Mouse (Mus musculus): ENCODE data around the gene Adamtsl4. TPM values are rescaled to one million over a fixed set of nuclear protein-coding genes. Genes with fewer than 3 reads are reported as not detected.

The Adamtsl4 gene
- polyA plus RNA-seq, 1 experiment: 5.2 TPM

GRCm38 (mm10) chr3:95730431-95730830, 42.7 kb upstream of the Adamtsl4 start:
- no peak overlapping the region for H3K27ac ChIP-seq (ENCODE audit: insufficient read depth, low read depth, low read length)
- no peaks in the 10 kb centered on the region for H3K27me3 ChIP-seq (replicated peaks; ENCODE audit: control insufficient read depth, insufficient read depth, low read length)
- no peaks in the 10 kb centered on the region for H3K36me3 ChIP-seq (ENCODE audit: control insufficient read depth, insufficient read depth, low read length)
- H3K4me3 ChIP-seq (ENCODE audit: insufficient read depth, low read depth, low read length): no peak overlapping the region
- H3K4me1 ChIP-seq (ENCODE audit: control insufficient read depth, insufficient read depth, low read length): 0 out of 2 replicates have a peak, but pooled peaks cover 4% of the 10 kb centered on the region
- DNase-seq: no peak
- WGBS: 88% methylated on average over 7 of the region's 7 CpGs
- TF ChIP-seq CTCF (conservative IDR thresholded peaks at IDR 0.05; ENCODE audit: insufficient read depth, insufficient read length, low read depth, low read length): no peak
- no peak for TF ChIP-seq POLR2A (IDR thresholded peaks at IDR 0.05; ENCODE audit: low read depth, low read length)

- Histone ChIP-seq H3K4me1 (ENCODE audit: control insufficient read depth, insufficient read depth, low read length) (0 out of 2 replicates have a peak, but pooled peaks cover 4% of the 10 kb centered on the region), H3K36me3 (ENCODE audit: control insufficient read depth, insufficient read depth, low read length) (no peaks in the 10 kb centered on the region), H3K4me3 (ENCODE audit: insufficient read depth, low read depth, low read length) (no peak overlapping the region), H3K27me3 (replicated peaks; ENCODE audit: control insufficient read depth, insufficient read depth, low read length) (no peaks in the 10 kb centered on the region), H3K27ac (ENCODE audit: insufficient read depth, low read depth, low read length) (no peak overlapping the region)
- WGBS: 93% methylated on average over 2 of the region's 2 CpGs
- TF ChIP-seq CTCF (conservative IDR thresholded peaks at IDR 0.05; ENCODE audit: insufficient read depth, insufficient read length, low read depth, low read length): no peak
- TF ChIP-seq POLR2A (IDR thresholded peaks at IDR 0.05; ENCODE audit: low read depth, low read length): no peak
- no peak for DNase-seq
Observed at GRCm38 (mm10) chr3:95728906-95729305, 41.2 kb upstream of the Adamtsl4 start.

- TF ChIP-seq CTCF (conservative IDR thresholded peaks at IDR 0.05; ENCODE audit: insufficient read depth, insufficient read length, low read depth, low read length): no peak
- TF ChIP-seq POLR2A (IDR thresholded peaks at IDR 0.05; ENCODE audit: low read depth, low read length): no peak
- DNase-seq: no peak
- no peak overlapping the region for H3K4me3 ChIP-seq (ENCODE audit: insufficient read depth, low read depth, low read length)
- no peaks in the 10 kb centered on the region for H3K27me3 ChIP-seq (replicated peaks; ENCODE audit: control insufficient read depth, insufficient read depth, low read length)
- H3K27ac ChIP-seq (ENCODE audit: insufficient read depth, low read depth, low read length): no peak overlapping the region
- H3K36me3 ChIP-seq (ENCODE audit: control insufficient read depth, insufficient read depth, low read length): no peaks in the 10 kb centered on the region
- H3K4me1 ChIP-seq (ENCODE audit: control insufficient read depth, insufficient read depth, low read length): no peaks in the 10 kb centered on the region
- WGBS: 75% methylated on average over 7 of the region's 7 CpGs
Observed at GRCm38 (mm10) chr3:95726696-95727358, 39.1 kb upstream of the Adamtsl4 start.

- Histone ChIP-seq H3K27me3 (replicated peaks; ENCODE audit: control insufficient read depth, insufficient read depth, low read length) (no peaks in the 10 kb centered on the region), H3K4me3 (ENCODE audit: insufficient read depth, low read depth, low read length) (no peak overlapping the region), H3K36me3 (ENCODE audit: control insufficient read depth, insufficient read depth, low read length) (no peaks in the 10 kb centered on the region), H3K4me1 (ENCODE audit: control insufficient read depth, insufficient read depth, low read length) (no peaks in the 10 kb centered on the region), H3K27ac (ENCODE audit: insufficient read depth, low read depth, low read length) (no peak overlapping the region)
- no peak for DNase-seq
- TF ChIP-seq POLR2A (IDR thresholded peaks at IDR 0.05; ENCODE audit: low read depth, low read length) (no peak), CTCF (conservative IDR thresholded peaks at IDR 0.05; ENCODE audit: insufficient read depth, insufficient read length, low read depth, low read length) (no peak)
- 88% methylated on average over 7 of the region's 7 CpGs for WGBS
Observed at GRCm38 (mm10) chr3:95725863-95726262, 38.1 kb upstream of the Adamtsl4 start.

- TF ChIP-seq POLR2A (IDR thresholded peaks at IDR 0.05; ENCODE audit: low read depth, low read length) (no peak), CTCF (conservative IDR thresholded peaks at IDR 0.05; ENCODE audit: insufficient read depth, insufficient read length, low read depth, low read length) (no peak)
- no peak for DNase-seq
- no peaks in the 10 kb centered on the region for H3K36me3 ChIP-seq (ENCODE audit: control insufficient read depth, insufficient read depth, low read length)
- H3K27me3 ChIP-seq (replicated peaks; ENCODE audit: control insufficient read depth, insufficient read depth, low read length): no peaks in the 10 kb centered on the region
- no peak overlapping the region for H3K27ac ChIP-seq (ENCODE audit: insufficient read depth, low read depth, low read length)
- no peaks in the 10 kb centered on the region for H3K4me1 ChIP-seq (ENCODE audit: control insufficient read depth, insufficient read depth, low read length)
- no peak overlapping the region for H3K4me3 ChIP-seq (ENCODE audit: insufficient read depth, low read depth, low read length)
- 71% methylated on average over 3 of the region's 3 CpGs for WGBS
Observed at GRCm38 (mm10) chr3:95722386-95722785, 34.7 kb upstream of the Adamtsl4 start.

GRCm38 (mm10) chr3:95718153-95718552, 30.4 kb upstream of the Adamtsl4 start:
- Histone ChIP-seq H3K36me3 (ENCODE audit: control insufficient read depth, insufficient read depth, low read length) (no peaks in the 10 kb centered on the region), H3K27me3 (replicated peaks; ENCODE audit: control insufficient read depth, insufficient read depth, low read length) (no peaks in the 10 kb centered on the region), H3K27ac (ENCODE audit: insufficient read depth, low read depth, low read length) (no peak overlapping the region), H3K4me3 (ENCODE audit: insufficient read depth, low read depth, low read length) (no peak overlapping the region), H3K4me1 (ENCODE audit: control insufficient read depth, insufficient read depth, low read length) (no peaks in the 10 kb centered on the region)
- TF ChIP-seq CTCF (conservative IDR thresholded peaks at IDR 0.05; ENCODE audit: insufficient read depth, insufficient read length, low read depth, low read length): no peak
- no peak for TF ChIP-seq POLR2A (IDR thresholded peaks at IDR 0.05; ENCODE audit: low read depth, low read length)
- DNase-seq: no peak
- 85% methylated on average over 2 of the region's 2 CpGs for WGBS

GRCm38 (mm10) chr3:95716075-95716474, 28.4 kb upstream of the Adamtsl4 start:
- H3K36me3 ChIP-seq (ENCODE audit: control insufficient read depth, insufficient read depth, low read length): no peaks in the 10 kb centered on the region
- H3K4me3 ChIP-seq (ENCODE audit: insufficient read depth, low read depth, low read length): no peak overlapping the region
- no peak for DNase-seq
- H3K27ac ChIP-seq (ENCODE audit: insufficient read depth, low read depth, low read length): no peak overlapping the region
- 90% methylated on average over 1 of the region's 1 CpGs for WGBS
- no peaks in the 10 kb centered on the region for H3K4me1 ChIP-seq (ENCODE audit: control insufficient read depth, insufficient read depth, low read length)
- no peaks in the 10 kb centered on the region for H3K27me3 ChIP-seq (replicated peaks; ENCODE audit: control insufficient read depth, insufficient read depth, low read length)
- TF ChIP-seq POLR2A (IDR thresholded peaks at IDR 0.05; ENCODE audit: low read depth, low read length) (no peak), CTCF (conservative IDR thresholded peaks at IDR 0.05; ENCODE audit: insufficient read depth, insufficient read length, low read depth, low read length) (no peak)
